ENCODE assay signal across 8 mouse cellular contexts in the genomic region with DNA sequence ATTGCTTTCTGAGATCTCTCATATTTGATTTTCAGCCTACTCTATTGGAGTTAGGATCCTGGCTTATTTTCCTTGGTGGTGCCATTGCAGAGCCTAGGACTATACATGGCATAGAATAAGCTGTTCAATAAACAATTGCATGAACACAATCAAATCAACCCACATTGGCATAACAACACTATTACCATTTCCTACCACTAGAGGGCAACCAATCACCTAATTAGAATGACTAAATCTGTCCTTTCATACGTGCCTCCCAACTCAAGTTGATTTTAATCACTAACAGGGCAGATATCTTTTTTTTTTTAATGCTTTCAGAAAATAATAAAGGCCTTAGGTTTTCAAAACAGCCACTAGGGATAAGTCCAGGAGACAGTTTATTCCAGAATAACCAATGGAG.
DNase-seq lines count a peak whose midpoint lies in the region; ATAC-seq and TF ChIP-seq lines count a peak whose summit lies in the region.

No protein-coding gene starts in this region.

- no peaks in the 10 kb centered on the region for H3K36me3 ChIP-seq in lung, postnatal 0 days (ENCODE audit: insufficient read depth, low read length)

- H3K27ac ChIP-seq in lung, postnatal 0 days (ENCODE audit: low read length) = no peak overlapping the region

- no peak for TF ChIP-seq POLR2A in lung, adult 2 months (IDR thresholded peaks at IDR 0.05; ENCODE audit: borderline replicate concordance, extremely low read depth, low read depth, low read length)

- no peak for TF ChIP-seq EP300 in lung, postnatal 0 days (IDR thresholded peaks at IDR 0.05)

- peak; percentile 23; the same call in 1 of the 2 replicates for TF ChIP-seq CTCF in lung, adult 2 months (IDR thresholded peaks at IDR 0.05; ENCODE audit: insufficient read depth, low read length)
- peak; percentile 86 for TF ChIP-seq CTCF in lung, postnatal 0 days (IDR thresholded peaks at IDR 0.05)

- no peak overlapping the region for H3K4me3 ChIP-seq in lung, adult 2 months (replicated peaks; ENCODE audit: extremely low read depth, low read depth, low read length)
- no peak overlapping the region for H3K4me3 ChIP-seq in lung, postnatal 0 days (ENCODE audit: low read depth, low read length)

- ATAC-seq in frontal cortex, adult (ENCODE audit: low TSS enrichment) = 0 out of 2 replicates have a peak, but pooled peaks have one; percentile 42
- no peak for ATAC-seq in lung, postnatal 0 days
- ATAC-seq in monocyte, adult 5-6 weeks (replicated peaks; ENCODE audit: insufficient number of reproducible peaks, low FRiP score, low TSS enrichment, poor library complexity, severe bottlenecking) = no peak

- no peaks in the 10 kb centered on the region for H3K9me3 ChIP-seq in lung, postnatal 0 days (ENCODE audit: low read length)

- H3K9ac ChIP-seq in lung, postnatal 0 days (replicated peaks; ENCODE audit: low read depth) = no peak overlapping the region

- H3K4me2 ChIP-seq in lung, postnatal 0 days (replicated peaks; ENCODE audit: low read depth, low read length) = no peak overlapping the region

- no peak for DNase-seq in frontal cortex, postnatal 25 days (ENCODE audit: low spot score in 2 of 2)
- no peak for DNase-seq in lung, adult 2 months
- DNase-seq in lung, postnatal 4 days = no peak
- DNase-seq in cerebellum, postnatal 10 days = peak; percentile 57 to 88
- peak; percentile 80 for DNase-seq in lung, postnatal 0 days (ENCODE audit: low spot score)
- peak; percentile 41 for DNase-seq in telencephalon, adult 2 months (ENCODE audit: low read depth, low spot score)

- H3K27me3 ChIP-seq in lung, postnatal 0 days (replicated peaks; ENCODE audit: insufficient read depth, low read length) = no peaks in the 10 kb centered on the region

- 0% methylated on average over 1 of the region's 1 CpGs for WGBS in lung, adult 2 months
- 0% methylated on average over 1 of the region's 1 CpGs for WGBS in lung, postnatal 0 days

- no peaks in the 10 kb centered on the region for H3K4me1 ChIP-seq in lung, adult 2 months (ENCODE audit: control insufficient read depth, insufficient read depth, low read length)
- H3K4me1 ChIP-seq in lung, postnatal 0 days (ENCODE audit: insufficient read depth, low read depth, low read length) = no peaks in the 10 kb centered on the region

Comparison
In these comparisons a context has a peak if more than half of its experiments do, and no peak if none do; other contexts are left out.
1. DNase-seq: peak in cerebellum, postnatal 10 days (2 of 2), lung, postnatal 0 days (single experiment) and telencephalon, adult 2 months (single experiment); none in frontal cortex, postnatal 25 days (0 of 2), lung, adult 2 months (single experiment) and lung, postnatal 4 days (0 of 2).